Mouse (Mus musculus): ENCODE data around the gene Ltv1.

- TF ChIP-seq FOSL1 (IDR thresholded peaks at IDR 0.05; ENCODE audit: insufficient read depth, low read length, poor library complexity, severe bottlenecking) (no peak), CTCF (IDR thresholded peaks at IDR 0.05; ENCODE audit: control insufficient read depth, insufficient read depth, insufficient read length) (no peak), MAX (IDR thresholded peaks at IDR 0.05) (no peak), CEBPB (IDR thresholded peaks at IDR 0.05; ENCODE audit: low read depth) (no peak), MYOG (IDR thresholded peaks at IDR 0.05; ENCODE audit: control insufficient read depth, extremely low read depth, insufficient read length) (no peak), MYOD1 (IDR thresholded peaks at IDR 0.05; ENCODE audit: control insufficient read depth, insufficient read length, low read depth) (no peak), USF1 (IDR thresholded peaks at IDR 0.05; ENCODE audit: low read depth) (no peak)
These were observed 43.9 kb upstream of the Ltv1 start for GRCm38 (mm10) chr10:13236866-13237265.

Measured in C2C12 (cell line).